Mouse (Mus musculus): ENCODE measurements at regions not wholly inside any gene's neighbourhood (a gene's known extent, or its start where the extent isn't known, plus 50 kb on each side); places are given as distances from the start of the nearest gene placed in this dataset.

GRCm38 (mm10) chr16:24176057-24176456, 187.4 kb upstream of the Bcl6 start:
- WGBS: 47% methylated on average over 2 of the region's 2 CpGs

GRCm38 (mm10) chr16:24175235-24175760, 186.6 kb upstream of the Bcl6 start:
- ATAC-seq (replicated peaks; ENCODE audit: low FRiP score, low TSS enrichment, low read depth) (no peak), DNase-seq (ENCODE audit: low spot score) (no peak)
- H3K4me3 ChIP-seq (ENCODE audit: low read depth, low read length): no peak overlapping the region
- H3K9ac ChIP-seq (ENCODE audit: low read length): no peak overlapping the region
- H3K36me3 ChIP-seq (ENCODE audit: control insufficient read depth, insufficient read depth, low read length): no peaks in the 10 kb centered on the region
- 70% methylated on average over 9 of the region's 9 CpGs for WGBS
- no peaks in the 10 kb centered on the region for H3K27me3 ChIP-seq (replicated peaks; ENCODE audit: control insufficient read depth, insufficient read depth, low read length)
- H3K27ac ChIP-seq (ENCODE audit: low read depth): no peak overlapping the region
- H3K4me2 ChIP-seq (ENCODE audit: low read length): no peak overlapping the region
- no peaks in the 10 kb centered on the region for H3K9me3 ChIP-seq (ENCODE audit: control insufficient read depth, low read length)
- no peaks in the 10 kb centered on the region for H3K4me1 ChIP-seq (replicated peaks; ENCODE audit: control insufficient read depth, insufficient read depth, low read length)

More at GRCm38 (mm10) chr16:24176057-24176456, 187.4 kb upstream of the Bcl6 start:
- no peaks in the 10 kb centered on the region for H3K4me1 ChIP-seq (replicated peaks; ENCODE audit: control insufficient read depth, insufficient read depth, low read length)
- no peaks in the 10 kb centered on the region for H3K27me3 ChIP-seq (replicated peaks; ENCODE audit: control insufficient read depth, insufficient read depth, low read length)
- H3K4me2 ChIP-seq (ENCODE audit: low read length): no peak overlapping the region
- no peak overlapping the region for H3K27ac ChIP-seq (ENCODE audit: low read depth)
- ATAC-seq (replicated peaks; ENCODE audit: low FRiP score, low TSS enrichment, low read depth) (no peak), DNase-seq (ENCODE audit: low spot score) (no peak)
- H3K9me3 ChIP-seq (ENCODE audit: control insufficient read depth, low read length): no peaks in the 10 kb centered on the region
- no peaks in the 10 kb centered on the region for H3K36me3 ChIP-seq (ENCODE audit: control insufficient read depth, insufficient read depth, low read length)
- H3K9ac ChIP-seq (ENCODE audit: low read length): no peak overlapping the region
- no peak overlapping the region for H3K4me3 ChIP-seq (ENCODE audit: low read depth, low read length)

- DNase-seq (ENCODE audit: low spot score) (no peak), ATAC-seq (replicated peaks; ENCODE audit: low FRiP score, low TSS enrichment, low read depth) (no peak)
- WGBS: 82% methylated on average over 3 of the region's 3 CpGs
- H3K4me3 ChIP-seq (ENCODE audit: low read depth, low read length): no peak overlapping the region
- no peaks in the 10 kb centered on the region for H3K4me1 ChIP-seq (replicated peaks; ENCODE audit: control insufficient read depth, insufficient read depth, low read length)
- H3K9me3 ChIP-seq (ENCODE audit: control insufficient read depth, low read length): no peaks in the 10 kb centered on the region
- no peaks in the 10 kb centered on the region for H3K27me3 ChIP-seq (replicated peaks; ENCODE audit: control insufficient read depth, insufficient read depth, low read length)
- H3K36me3 ChIP-seq (ENCODE audit: control insufficient read depth, insufficient read depth, low read length): no peaks in the 10 kb centered on the region
- H3K4me2 ChIP-seq (ENCODE audit: low read length): no peak overlapping the region
- no peak overlapping the region for H3K9ac ChIP-seq (ENCODE audit: low read length)
- H3K27ac ChIP-seq (ENCODE audit: low read depth): no peak overlapping the region
Observed at GRCm38 (mm10) chr16:24174595-24174994, 185.9 kb upstream of the Bcl6 start.

- no peak for DNase-seq (ENCODE audit: low spot score)
- Histone ChIP-seq H3K27ac (ENCODE audit: low read depth) (no peak overlapping the region), H3K4me2 (ENCODE audit: low read length) (no peak overlapping the region), H3K4me3 (ENCODE audit: low read depth, low read length) (no peak overlapping the region), H3K27me3 (replicated peaks; ENCODE audit: control insufficient read depth, insufficient read depth, low read length) (no peaks in the 10 kb centered on the region), H3K4me1 (replicated peaks; ENCODE audit: control insufficient read depth, insufficient read depth, low read length) (no peaks in the 10 kb centered on the region), H3K36me3 (ENCODE audit: control insufficient read depth, insufficient read depth, low read length) (no peaks in the 10 kb centered on the region), H3K9ac (ENCODE audit: low read length) (no peak overlapping the region), H3K9me3 (ENCODE audit: control insufficient read depth, low read length) (no peaks in the 10 kb centered on the region)
- no peak for ATAC-seq (replicated peaks; ENCODE audit: low FRiP score, low TSS enrichment, low read depth)
- 83% methylated on average over 5 of the region's 5 CpGs for WGBS
Observed at GRCm38 (mm10) chr16:24173783-24174518, 185.3 kb upstream of the Bcl6 start.

GRCm38 (mm10) chr16:24172653-24173052, 184.0 kb upstream of the Bcl6 start:
- Histone ChIP-seq H3K27me3 (replicated peaks; ENCODE audit: control insufficient read depth, insufficient read depth, low read length) (no peaks in the 10 kb centered on the region), H3K36me3 (ENCODE audit: control insufficient read depth, insufficient read depth, low read length) (no peaks in the 10 kb centered on the region), H3K4me2 (ENCODE audit: low read length) (no peak overlapping the region), H3K4me1 (replicated peaks; ENCODE audit: control insufficient read depth, insufficient read depth, low read length) (no peaks in the 10 kb centered on the region), H3K9me3 (ENCODE audit: control insufficient read depth, low read length) (no peaks in the 10 kb centered on the region), H3K27ac (ENCODE audit: low read depth) (no peak overlapping the region), H3K4me3 (ENCODE audit: low read depth, low read length) (no peak overlapping the region), H3K9ac (ENCODE audit: low read length) (no peak overlapping the region)
- ATAC-seq (replicated peaks; ENCODE audit: low FRiP score, low TSS enrichment, low read depth) (no peak), DNase-seq (ENCODE audit: low spot score) (no peak)
- 86% methylated on average over 2 of the region's 2 CpGs for WGBS

- 87% methylated on average over 5 of the region's 5 CpGs for WGBS
- ATAC-seq (replicated peaks; ENCODE audit: low FRiP score, low TSS enrichment, low read depth): no peak
Observed at GRCm38 (mm10) chr16:24172065-24172464, 183.4 kb upstream of the Bcl6 start.

GRCm38 (mm10) chr16:24171161-24171560, 182.5 kb upstream of the Bcl6 start:
- Histone ChIP-seq H3K4me3 (ENCODE audit: low read depth, low read length) (no peak overlapping the region), H3K27ac (ENCODE audit: low read depth) (no peak overlapping the region), H3K36me3 (ENCODE audit: control insufficient read depth, insufficient read depth, low read length) (no peaks in the 10 kb centered on the region), H3K9me3 (ENCODE audit: control insufficient read depth, low read length) (no peaks in the 10 kb centered on the region), H3K27me3 (replicated peaks; ENCODE audit: control insufficient read depth, insufficient read depth, low read length) (no peaks in the 10 kb centered on the region), H3K9ac (ENCODE audit: low read length) (no peak overlapping the region), H3K4me1 (replicated peaks; ENCODE audit: control insufficient read depth, insufficient read depth, low read length) (no peaks in the 10 kb centered on the region), H3K4me2 (ENCODE audit: low read length) (no peak overlapping the region)
- 73% methylated on average over 4 of the region's 4 CpGs for WGBS
- DNase-seq (ENCODE audit: low spot score) (no peak), ATAC-seq (replicated peaks; ENCODE audit: low FRiP score, low TSS enrichment, low read depth) (no peak)

More at GRCm38 (mm10) chr16:24172065-24172464, 183.4 kb upstream of the Bcl6 start:
- no peaks in the 10 kb centered on the region for H3K36me3 ChIP-seq (ENCODE audit: control insufficient read depth, insufficient read depth, low read length)
- no peaks in the 10 kb centered on the region for H3K27me3 ChIP-seq (replicated peaks; ENCODE audit: control insufficient read depth, insufficient read depth, low read length)
- no peak overlapping the region for H3K4me2 ChIP-seq (ENCODE audit: low read length)
- no peak overlapping the region for H3K4me3 ChIP-seq (ENCODE audit: low read depth, low read length)
- H3K4me1 ChIP-seq (replicated peaks; ENCODE audit: control insufficient read depth, insufficient read depth, low read length): no peaks in the 10 kb centered on the region
- no peak overlapping the region for H3K27ac ChIP-seq (ENCODE audit: low read depth)
- DNase-seq (ENCODE audit: low spot score): no peak
- H3K9me3 ChIP-seq (ENCODE audit: control insufficient read depth, low read length): no peaks in the 10 kb centered on the region
- H3K9ac ChIP-seq (ENCODE audit: low read length): no peak overlapping the region

GRCm38 (mm10) chr16:24166496-24166895, 177.8 kb upstream of the Bcl6 start:
- Histone ChIP-seq H3K9ac (ENCODE audit: low read length) (no peak overlapping the region), H3K36me3 (ENCODE audit: control insufficient read depth, insufficient read depth, low read length) (no peaks in the 10 kb centered on the region), H3K9me3 (ENCODE audit: control insufficient read depth, low read length) (no peaks in the 10 kb centered on the region), H3K27ac (ENCODE audit: low read depth) (no peak overlapping the region), H3K4me1 (replicated peaks; ENCODE audit: control insufficient read depth, insufficient read depth, low read length) (0 out of 2 replicates have a peak, but pooled peaks cover 2% of the 10 kb centered on the region), H3K27me3 (replicated peaks; ENCODE audit: control insufficient read depth, insufficient read depth, low read length) (no peaks in the 10 kb centered on the region), H3K4me3 (ENCODE audit: low read depth, low read length) (no peak overlapping the region), H3K4me2 (ENCODE audit: low read length) (no peak overlapping the region)
- no peak for ATAC-seq (replicated peaks; ENCODE audit: low FRiP score, low TSS enrichment, low read depth)
- no peak for DNase-seq (ENCODE audit: low spot score)

All from intestine, embryonic 14.5 days (tissue).